Mouse (Mus musculus) lung, embryonic 14.5 days (tissue): ENCODE data around the gene Platr17. TPM values are rescaled to one million over a fixed set of nuclear protein-coding genes. Genes with fewer than 3 reads are reported as not detected.
A peak's percentile ranks its signal among the peaks of the same experiment; 100 is the strongest.

Experiments
- ATAC-seq: fragments of 200-750 bp; cut with Nextera tagmentation; 2 replicates; pipeline ENCODE4 v1.8.0; 2017; ENCODE audit warnings: mild to moderate bottlenecking, moderate TSS enrichment, moderate library complexity; ENCODE audit not compliant: insufficient read depth
- DNase-seq: peaks from one replicate; pipeline ENCODE4 v3.0.0-alpha.2; 2015
- H3K27ac ChIP-seq: fragments of 300-500 bp; sonication (generic); 2 replicates; pipeline ENCODE4 v1.5.1; 2014; ENCODE audit warnings: low read depth, mild to moderate bottlenecking, moderate library complexity
- H3K27me3 ChIP-seq: fragments of 300-500 bp; sonication (generic); 2 replicates; pipeline ENCODE4 v1.6.1; 2014; ENCODE audit warnings: low read length, control low read depth; ENCODE audit not compliant: insufficient read depth
- H3K36me3 ChIP-seq: fragments of 300-500 bp; sonication (generic); 2 replicates; pipeline ENCODE4 v1.6.1; 2014; ENCODE audit warnings: control low read depth; ENCODE audit not compliant: insufficient read depth
- H3K4me1 ChIP-seq: fragments of 300-500 bp; sonication (generic); 2 replicates; pipeline ENCODE4 v1.6.1; 2014; ENCODE audit warnings: antibody characterized with exemption, control low read depth; ENCODE audit not compliant: insufficient read depth
- H3K4me2 ChIP-seq: fragments of 300-500 bp; sonication (generic); 2 replicates; pipeline ENCODE4 v1.6.1; 2014; ENCODE audit warnings: mild to moderate bottlenecking
- H3K4me3 ChIP-seq: fragments of 300-500 bp; sonication (generic); 2 replicates; pipeline ENCODE4 v1.5.1; 2014; ENCODE audit warnings: low read depth, low read length
- H3K9ac ChIP-seq: fragments of 300-500 bp; sonication (generic); 2 replicates; pipeline ENCODE4 v1.6.1; 2014
- H3K9me3 ChIP-seq: fragments of 300-500 bp; sonication (generic); 2 replicates; pipeline ENCODE4 v1.6.1; 2016; ENCODE audit warnings: low read depth, low read length, control low read depth
- CTCF ChIP-seq: IDR thresholded peaks from 2 replicates; pipeline ENCODE4 v1.5.1; 2016; ENCODE audit warnings: antibody characterized with exemption, low read depth
- WGBS: fragments of 180-500 bp; shearing (Covaris S2); extraction: QIAGEN DNeasy Blood & Tissue Kit; methylation state at CpG from one replicate; pipeline ENCODE4 v1.1.7; 2014; 5-methylcytosine and 5-hydroxymethylcytosine counted together
- polyA plus RNA-seq: library from polyadenylated mRNA; unstranded; fragments of >200 nt; fragmentation: Nextera tagmentation; extraction: Ambion mirVana; gene quantifications from 2 replicates; pipeline ENCODE4 v1.2.1, GENCODE M21; 2014

Gene Platr17
- polyA plus RNA-seq, 1 experiment from 2014 or later: 0.32 TPM

DNA sequence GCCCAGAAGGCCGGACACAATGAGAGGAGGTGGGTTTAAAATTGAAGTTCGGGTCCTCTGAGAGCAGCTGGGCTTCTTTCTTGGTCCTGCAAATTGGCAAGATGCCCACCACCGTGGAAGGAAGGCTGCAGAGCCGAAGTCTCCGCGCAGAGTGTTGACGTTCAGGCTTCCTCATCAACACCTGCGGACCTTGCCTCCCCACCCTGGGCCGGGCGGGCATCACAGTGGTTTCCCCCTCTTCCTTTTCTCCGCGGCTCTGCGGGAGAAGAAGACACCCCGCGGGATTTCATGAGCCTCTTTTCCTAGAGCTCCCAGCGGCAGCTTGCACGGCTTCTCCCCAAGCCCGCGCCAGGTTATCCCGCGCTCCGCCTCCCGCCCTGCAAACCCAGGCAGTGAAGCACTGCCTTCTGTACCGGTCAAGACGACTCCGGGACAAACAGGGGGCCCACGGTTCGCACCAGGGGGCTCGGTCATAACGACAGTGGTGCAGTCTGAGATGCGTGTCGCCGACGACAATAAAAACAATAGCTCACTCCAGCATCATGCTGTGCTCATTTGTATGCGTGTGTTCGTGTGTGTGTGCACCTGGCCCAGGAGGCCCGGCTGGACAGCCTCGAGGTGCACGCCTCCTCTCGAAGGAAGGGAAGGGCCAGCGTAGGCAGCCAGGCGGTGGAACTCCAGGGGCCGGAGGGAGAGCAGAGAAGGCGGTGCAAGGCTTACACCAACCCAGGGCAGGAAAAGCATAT, 3.6 kb downstream of the Platr17 start:
- peak; percentile 69 for ATAC-seq
- H3K4me3 ChIP-seq: peak overlapping the region; percentile 69
- peak overlapping the region; percentile 88 for H3K27ac ChIP-seq
- H3K27me3 ChIP-seq: no peaks in the 10 kb centered on the region
- H3K9ac ChIP-seq: peak overlapping the region; percentile 65
- peak; percentile 68 for DNase-seq
- H3K9me3 ChIP-seq: no peaks in the 10 kb centered on the region
- H3K4me1 ChIP-seq: no peaks in the 10 kb centered on the region; the same call in 1 of the 2 replicates
- TF ChIP-seq CTCF: no peak
- peaks cover 27% of the 10 kb centered on the region for H3K36me3 ChIP-seq
- under 1% methylated on average over 44 of the region's 44 CpGs for WGBS
- H3K4me2 ChIP-seq: peak overlapping the region; percentile 100

- no peak for TF ChIP-seq CTCF
- Histone ChIP-seq H3K27me3 (no peaks in the 10 kb centered on the region), H3K9ac (peak within 1 kb of the TSS; percentile 86), H3K4me2 (peak within 1 kb of the TSS; percentile 100), H3K4me3 (peak within 1 kb of the TSS; percentile 69), H3K9me3 (no peaks in the 10 kb centered on the region), H3K4me1 (no peaks in the 10 kb centered on the region; the same call in 1 of the 2 replicates), H3K36me3 (peaks cover 35% of the 10 kb centered on the region), H3K27ac (peak within 1 kb of the TSS; percentile 93)
- under 1% methylated on average over 67 of the region's 68 CpGs for WGBS
- ATAC-seq (peak; percentile 97), DNase-seq (peak; percentile 99)
These were observed 4.3 kb downstream of the Platr17 start, which contains the start of gene Daxx for GRCm38 (mm10) chr17:33909077-33909868. Gene Daxx (plus strand): TSS chr17:33909414.

DNA sequence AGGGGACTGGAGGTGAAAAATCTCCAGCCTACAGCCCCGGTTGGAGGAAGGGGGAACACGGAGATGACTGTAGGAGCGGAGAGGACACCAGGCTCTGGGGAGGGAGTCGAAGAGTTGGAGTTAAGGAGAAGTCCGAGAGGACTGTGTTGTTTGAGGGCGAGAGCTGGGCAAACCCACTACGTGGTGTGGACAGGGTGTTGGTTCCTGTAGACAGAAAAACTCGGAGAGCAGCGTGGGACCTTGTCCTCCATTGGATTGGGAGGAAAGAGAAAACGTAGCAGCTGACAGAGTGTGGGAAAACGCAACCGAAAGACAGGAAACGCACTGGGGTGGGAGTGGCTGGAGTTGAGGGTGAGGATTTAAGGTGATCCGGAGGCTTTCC, 4.9 kb downstream of the Platr17 start:
- no peak for TF ChIP-seq CTCF
- Histone ChIP-seq H3K9ac (peak overlapping the region; percentile 86), H3K4me1 (no peaks in the 10 kb centered on the region; the same call in 1 of the 2 replicates), H3K27ac (peak overlapping the region; percentile 93), H3K27me3 (no peaks in the 10 kb centered on the region), H3K36me3 (peaks cover 41% of the 10 kb centered on the region), H3K4me3 (peak overlapping the region; percentile 69), H3K4me2 (peak overlapping the region; percentile 100), H3K9me3 (no peaks in the 10 kb centered on the region)
- DNase-seq: peak; percentile 57
- no peak; the same call in 1 of the 2 replicates for ATAC-seq
- WGBS: 0% methylated on average over 14 of the region's 14 CpGs

DNA sequence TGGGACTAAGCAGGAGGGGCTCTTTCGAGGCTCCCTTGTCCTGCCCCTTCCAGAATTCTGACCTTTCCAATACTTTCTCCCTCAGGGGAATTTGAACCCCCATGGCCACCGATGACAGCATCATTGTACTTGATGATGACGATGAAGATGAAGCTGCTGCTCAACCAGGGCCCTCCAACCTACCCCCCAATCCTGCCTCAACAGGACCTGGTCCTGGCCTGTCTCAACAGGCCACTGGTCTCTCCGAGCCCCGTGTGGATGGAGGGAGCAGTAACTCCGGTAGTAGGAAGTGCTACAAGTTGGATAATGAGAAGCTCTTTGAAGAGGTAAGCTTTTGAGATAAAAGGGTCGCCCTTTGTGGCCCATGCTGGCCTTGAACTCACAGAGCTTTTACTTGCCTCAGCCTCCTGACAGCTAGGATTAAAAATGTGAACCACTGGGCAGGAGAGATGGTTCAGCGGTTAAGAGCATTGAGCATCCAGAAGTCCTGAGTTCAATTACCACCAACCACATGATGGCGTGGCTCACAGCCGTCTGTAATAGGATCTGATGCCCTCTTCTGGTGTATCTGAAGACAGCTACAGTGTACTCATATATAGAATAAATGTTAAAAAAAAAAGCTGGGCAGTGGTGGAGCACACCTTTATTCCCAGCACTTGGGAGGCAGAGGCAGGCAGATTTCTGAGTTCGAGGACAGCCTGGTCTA, 5.6 kb downstream of the Platr17 start:
- 41% methylated on average over 11 of the region's 11 CpGs for WGBS
- DNase-seq (no peak), ATAC-seq (no peak)
- Histone ChIP-seq H3K4me2 (peak overlapping the region; percentile 100), H3K36me3 (peaks cover 45% of the 10 kb centered on the region), H3K9ac (peak overlapping the region; percentile 86), H3K4me3 (peak overlapping the region; percentile 69), H3K9me3 (no peaks in the 10 kb centered on the region), H3K4me1 (no peaks in the 10 kb centered on the region; the same call in 1 of the 2 replicates), H3K27me3 (no peaks in the 10 kb centered on the region), H3K27ac (no peak overlapping the region)
- peak; percentile 19; the same call in 1 of the 2 replicates for TF ChIP-seq CTCF

DNA sequence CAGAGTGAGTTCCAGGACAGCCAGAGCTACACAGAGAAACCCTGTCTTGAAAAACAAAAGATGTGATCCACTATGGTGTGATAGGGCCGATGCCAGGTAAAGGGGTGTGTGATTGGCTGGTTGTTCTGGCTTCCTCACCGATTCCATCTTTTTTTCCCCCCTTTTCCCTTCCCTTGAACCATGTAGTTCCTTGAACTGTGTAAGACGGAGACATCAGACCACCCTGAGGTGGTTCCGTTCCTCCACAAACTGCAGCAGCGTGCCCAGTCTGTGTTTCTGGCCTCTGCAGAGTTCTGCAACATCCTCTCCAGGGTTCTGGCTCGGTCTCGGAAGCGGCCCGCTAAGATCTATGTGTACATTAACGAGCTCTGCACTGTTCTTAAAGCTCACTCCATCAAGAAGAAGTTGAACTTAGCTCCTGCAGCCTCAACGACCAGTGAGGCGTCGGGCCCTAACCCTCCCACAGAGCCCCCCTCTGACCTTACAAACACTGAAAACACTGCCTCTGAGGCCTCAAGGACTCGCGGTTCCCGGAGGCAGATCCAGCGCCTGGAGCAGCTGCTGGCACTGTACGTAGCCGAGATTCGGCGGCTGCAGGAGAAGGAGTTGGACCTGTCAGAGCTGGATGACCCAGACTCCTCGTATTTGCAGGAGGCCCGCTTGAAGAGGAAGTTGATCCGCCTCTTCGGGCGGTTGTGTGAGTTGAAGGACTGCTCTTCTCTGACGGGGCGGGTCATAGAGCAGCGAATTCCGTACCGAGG, 6.3 kb downstream of the Platr17 start:
- H3K4me3 ChIP-seq: no peak overlapping the region
- no peak for ATAC-seq
- WGBS: 83% methylated on average over 31 of the region's 31 CpGs
- no peak overlapping the region for H3K27ac ChIP-seq
- H3K4me2 ChIP-seq: no peak overlapping the region
- peaks cover 45% of the 10 kb centered on the region for H3K36me3 ChIP-seq
- no peak for TF ChIP-seq CTCF
- H3K9ac ChIP-seq: no peak overlapping the region
- no peak for DNase-seq
- H3K27me3 ChIP-seq: no peaks in the 10 kb centered on the region
- no peaks in the 10 kb centered on the region for H3K9me3 ChIP-seq
- no peaks in the 10 kb centered on the region; the same call in 1 of the 2 replicates for H3K4me1 ChIP-seq

DNA sequence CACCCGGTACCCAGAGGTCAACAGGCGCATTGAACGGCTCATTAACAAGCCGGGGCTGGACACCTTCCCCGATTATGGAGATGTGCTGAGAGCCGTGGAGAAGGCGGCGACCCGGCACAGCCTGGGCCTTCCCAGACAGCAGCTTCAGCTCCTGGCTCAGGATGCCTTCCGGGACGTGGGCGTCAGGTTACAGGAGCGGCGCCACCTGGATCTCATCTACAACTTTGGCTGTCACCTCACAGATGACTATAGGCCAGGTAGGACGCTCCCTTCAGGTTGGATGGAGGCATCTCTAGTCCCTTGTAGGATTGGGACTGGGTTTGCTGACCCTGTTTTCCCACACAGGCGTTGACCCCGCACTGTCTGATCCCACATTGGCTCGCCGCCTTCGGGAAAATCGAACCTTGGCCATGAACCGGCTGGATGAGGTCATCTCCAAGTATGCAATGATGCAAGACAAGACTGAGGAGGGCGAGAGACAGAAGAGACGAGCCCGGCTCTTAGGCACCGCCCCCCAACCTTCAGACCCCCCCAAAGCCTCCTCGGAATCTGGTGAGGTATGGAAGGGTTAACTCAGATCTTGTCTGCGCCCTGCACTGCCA, 7.0 kb downstream of the Platr17 start:
- DNase-seq (no peak), ATAC-seq (no peak)
- Histone ChIP-seq H3K27ac (no peak overlapping the region), H3K9ac (no peak overlapping the region), H3K9me3 (no peaks in the 10 kb centered on the region), H3K27me3 (no peaks in the 10 kb centered on the region), H3K4me2 (no peak overlapping the region), H3K36me3 (peaks cover 46% of the 10 kb centered on the region), H3K4me1 (no peaks in the 10 kb centered on the region; the same call in 1 of the 2 replicates), H3K4me3 (no peak overlapping the region)
- TF ChIP-seq CTCF: no peak
- 86% methylated on average over 28 of the region's 28 CpGs for WGBS
